In the genomic region with DNA sequence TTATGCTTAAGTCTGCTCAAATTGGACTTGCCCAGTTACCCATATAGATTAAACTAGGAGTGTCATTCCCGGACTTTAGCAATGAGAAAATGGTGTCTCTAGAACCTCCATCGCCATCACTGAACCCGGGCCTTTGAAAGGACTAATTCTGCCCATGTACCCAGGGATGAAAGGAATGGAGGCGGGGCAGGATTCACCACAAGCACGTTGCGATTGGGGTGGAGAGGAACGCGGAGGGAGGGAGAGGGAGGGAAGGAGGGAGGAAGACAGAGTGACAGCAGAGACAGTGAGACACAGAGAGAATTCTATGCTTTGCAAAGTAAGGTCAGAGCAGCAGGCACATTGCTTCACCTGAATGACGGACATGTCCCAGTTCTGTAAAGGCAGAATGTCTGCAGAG, we compare ENCODE assay signal across 9 mouse cellular contexts. TPM values are rescaled to one million over a fixed set of nuclear protein-coding genes. Genes with fewer than 3 reads are reported as not detected.
DNase-seq lines count a peak whose midpoint lies in the region; ATAC-seq and TF ChIP-seq lines count a peak whose summit lies in the region.
"Had no signal": no experiment of that assay in that cellular context is flagged by ENCODE, and none has a peak within 500 bp of the region (broad histone marks: within the 10 kb centered on the region; RNA-seq: fewer than 3 reads in every experiment).

No protein-coding gene starts in this region.

- peak overlapping the region; percentile 52 for H3K4me3 ChIP-seq in heart, embryonic 11.5 days (ENCODE audit: low read depth, low read length)
- H3K4me3 ChIP-seq in ES-E14 (ENCODE audit: insufficient read depth in 1 of 2, low read depth in 1 of 2, low read length in 2 of 2, poor library complexity in 1 of 2, severe bottlenecking in 1 of 2), result peak overlapping the region; percentile 54 to 59; a peak in 2 of 4 replicates
- peak overlapping the region; percentile 44 for H3K4me3 ChIP-seq in forebrain, embryonic 13.5 days
- H3K4me3 ChIP-seq in liver, embryonic 13.5 days (replicated peaks), result peak overlapping the region; percentile 31; the same call in 1 of the 2 replicates

- H3K27ac ChIP-seq in heart, embryonic 11.5 days (ENCODE audit: low read depth, low read length), result no peak overlapping the region
- no peak overlapping the region for H3K27ac ChIP-seq in ES-E14 (ENCODE audit: insufficient read depth, low read depth, low read length, poor library complexity, severe bottlenecking)
- no peak overlapping the region for H3K27ac ChIP-seq in forebrain, embryonic 13.5 days
- H3K27ac ChIP-seq in liver, embryonic 13.5 days, result no peak overlapping the region

- H3K9me3 ChIP-seq in heart, embryonic 11.5 days (replicated peaks; ENCODE audit: control insufficient read depth, low read length), result no peaks in the 10 kb centered on the region
- H3K9me3 ChIP-seq in ES-E14 (ENCODE audit: control insufficient read depth, insufficient read depth, low read depth, low read length), result no peaks in the 10 kb centered on the region
- no peaks in the 10 kb centered on the region for H3K9me3 ChIP-seq in forebrain, embryonic 13.5 days (replicated peaks)
- H3K9me3 ChIP-seq in liver, embryonic 13.5 days (replicated peaks), result no peaks in the 10 kb centered on the region

- in situ Hi-C loops in ES-E14 (cut with MboI; ENCODE audit: low sequenced_read_pairs in 2 of 2, unreplicated experiment in 2 of 2), result no loop called here

- WGBS in heart, embryonic 11.5 days (ENCODE audit: insufficient replicate concordance), result 6% methylated on average over 9 of the region's 9 CpGs
- 4% methylated on average over 9 of the region's 9 CpGs for WGBS in forebrain, embryonic 13.5 days
- WGBS in liver, embryonic 13.5 days (ENCODE audit: insufficient replicate concordance), result 6% methylated on average over 9 of the region's 9 CpGs

- ATAC-seq in heart, embryonic 11.5 days (replicated peaks; ENCODE audit: insufficient number of reproducible peaks, low FRiP score, low TSS enrichment), result no peak
- peak; percentile 6; the same call in 1 of the 2 replicates for ATAC-seq in forebrain, embryonic 13.5 days
- no peak for ATAC-seq in liver, embryonic 13.5 days (ENCODE audit: low read depth)

- peaks cover 31% of the 10 kb centered on the region for H3K27me3 ChIP-seq in heart, embryonic 11.5 days (ENCODE audit: control insufficient read depth, insufficient read depth, low read length)
- H3K27me3 ChIP-seq in forebrain, embryonic 13.5 days, result peaks cover 20% of the 10 kb centered on the region
- H3K27me3 ChIP-seq in liver, embryonic 13.5 days, result peaks cover 24% of the 10 kb centered on the region

- H3K9ac ChIP-seq in heart, embryonic 11.5 days (ENCODE audit: low read depth, low read length), result no peak overlapping the region
- H3K9ac ChIP-seq in ES-E14 (ENCODE audit: insufficient read depth, low read depth, low read length, poor library complexity, severe bottlenecking), result no peak overlapping the region
- H3K9ac ChIP-seq in forebrain, embryonic 13.5 days, result 0 out of 2 replicates have a peak overlapping the region, but pooled peaks have one; percentile 58
- no peak overlapping the region for H3K9ac ChIP-seq in liver, embryonic 13.5 days

- 0 out of 2 replicates have a peak, but pooled peaks cover 4% of the 10 kb centered on the region for H3K4me1 ChIP-seq in heart, embryonic 11.5 days (ENCODE audit: control insufficient read depth, insufficient read depth, low read length)
- H3K4me1 ChIP-seq in ES-E14 (ENCODE audit: control insufficient read depth in 2 of 2, insufficient read depth in 2 of 2, low read length in 2 of 2, poor library complexity in 1 of 2), result peaks cover 0 to 1% of the 10 kb centered on the region in 2 experiments; a peak in 1 of 4 replicates
- H3K4me1 ChIP-seq in forebrain, embryonic 13.5 days, result peaks cover 12% of the 10 kb centered on the region
- H3K4me1 ChIP-seq in liver, embryonic 13.5 days (replicated peaks), result no peaks in the 10 kb centered on the region

- no peaks in the 10 kb centered on the region for H3K36me3 ChIP-seq in heart, embryonic 11.5 days (ENCODE audit: control insufficient read depth, insufficient read depth, low read length)
- H3K36me3 ChIP-seq in ES-E14 (ENCODE audit: control insufficient read depth, insufficient read depth, low read length, poor library complexity, severe bottlenecking), result no peaks in the 10 kb centered on the region
- H3K36me3 ChIP-seq in forebrain, embryonic 13.5 days (ENCODE audit: poor library complexity, severe bottlenecking), result no peaks in the 10 kb centered on the region
- no peaks in the 10 kb centered on the region for H3K36me3 ChIP-seq in liver, embryonic 13.5 days

- intact Hi-C loops in heart, postnatal 25 days (cut with DNase I), result no loop called here

- no peak for DNase-seq in heart, postnatal 25 days (ENCODE audit: low spot score)
- no peak for DNase-seq in ES-E14 (ENCODE audit: low read depth, low spot score)
- DNase-seq in liver, embryonic 13.5 days, result no peak
- DNase-seq in spleen, postnatal 10 days (ENCODE audit: low spot score in 2 of 2), result no peak
- no peak for DNase-seq in cerebellum, adult 8-10 months
- DNase-seq in kidney, postnatal 36 days, result no peak

- H3K4me2 ChIP-seq in heart, embryonic 11.5 days, result peak overlapping the region; percentile 95
- H3K4me2 ChIP-seq in forebrain, embryonic 13.5 days, result peak overlapping the region; percentile 93
- peak overlapping the region; percentile 51 for H3K4me2 ChIP-seq in liver, embryonic 13.5 days

TF ChIP-seq in ES-E14, 5 proteins besides CTCF, POLR2A, EP300 and RAD21:
- TF ChIP-seq ZNF384 (IDR thresholded peaks at IDR 0.05; ENCODE audit: low read depth, low read length) (no peak), HCFC1 (IDR thresholded peaks at IDR 0.05; ENCODE audit: borderline replicate concordance, insufficient read depth, low read length) (no peak), ZC3H11A (IDR thresholded peaks at IDR 0.05; ENCODE audit: borderline replicate concordance, low read depth, low read length) (no peak), MAFK (IDR thresholded peaks at IDR 0.05; ENCODE audit: insufficient read depth, low read depth, low read length) (no peak)

RNA-seq across cellular contexts. Expression of a gene that starts 0.6 kb away (rescaled TPM):
- 0.07 and 0.17 TPM in 2 replicates for polyA plus RNA-seq in heart, embryonic 11.5 days (2014; fragmentation: Nextera tagmentation; extraction: Ambion mirVana)
- under 1 TPM; 0.62 to 0.70 TPM for total RNA-seq in heart, postnatal 25 days (2021)
- total RNA-seq in ES-E14 (2012; rRNA removed), result 0.04 and 0.05 TPM in 2 replicates
- 0.04 and 0.09 TPM in 2 replicates for polyA plus RNA-seq in forebrain, embryonic 13.5 days (2015; fragmentation: Nextera tagmentation; extraction: Ambion mirVana)
- polyA plus RNA-seq in liver, embryonic 13.5 days (2015; fragmentation: Nextera tagmentation; extraction: Ambion mirVana), result 0.05 TPM in 2 replicates
- total RNA-seq: neutrophil, adult 5-6 weeks had no signal
